Mouse (Mus musculus) E14TG2a.4 (cell line): ENCODE data around the gene Ptpn14.

Source experiments
- CTCF ChIP-seq: conservative IDR thresholded peaks from 2 replicates; pipeline ENCODE4 v1.5.1; 2014; ENCODE audit warnings: low read length
- NANOG ChIP-seq: IDR thresholded peaks from 2 replicates; pipeline ENCODE4 v1.6.1; 2014; ENCODE audit warnings: borderline replicate concordance, low read length, mixed read lengths
- POU5F1 ChIP-seq: IDR thresholded peaks from 2 replicates; pipeline ENCODE4 v1.6.1; 2014; ENCODE audit warnings: low read length, borderline replicate concordance

DNA sequence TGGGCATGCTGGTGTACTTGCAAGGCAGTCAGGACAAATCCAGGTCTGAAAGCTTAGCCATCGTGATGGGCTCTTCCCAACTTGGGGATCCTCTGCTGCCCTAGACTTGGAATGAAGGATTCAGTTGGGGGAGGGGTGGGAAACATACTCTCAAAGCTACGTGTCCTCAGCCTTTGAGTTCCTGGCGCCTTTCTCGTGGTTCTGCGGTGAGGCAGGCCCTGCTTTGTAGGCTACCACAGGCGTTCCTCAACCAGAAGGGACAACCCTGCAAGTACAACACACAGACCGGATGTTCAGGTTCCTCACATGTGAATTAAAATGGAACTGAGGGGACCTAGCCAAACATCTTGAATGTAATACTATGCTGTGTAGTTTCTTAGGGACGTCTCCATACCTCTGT, 89.0 kb downstream of the Ptpn14 start:
- TF ChIP-seq CTCF (no peak), POU5F1 (no peak), NANOG (no peak)
